Mouse (Mus musculus) induced T-regulatory cell, adult 2 months (primary cell): ENCODE data around the gene Lbr.
"Not testable (repeated sequence)": the region's sequence is repeated elsewhere in the genome, so short reads cannot be mapped to it uniquely, and the experiment has no call there.

Experiments used
- DNase-seq: peaks from one replicate; pipeline ENCODE4 v3.0.0-alpha.2; 2012; ENCODE audit warnings: low read depth

The Lbr gene

GRCm38 (mm10) chr1:181852466-181852865, 9.6 kb upstream of the Lbr start:
- peak; percentile 79 for DNase-seq

DNA sequence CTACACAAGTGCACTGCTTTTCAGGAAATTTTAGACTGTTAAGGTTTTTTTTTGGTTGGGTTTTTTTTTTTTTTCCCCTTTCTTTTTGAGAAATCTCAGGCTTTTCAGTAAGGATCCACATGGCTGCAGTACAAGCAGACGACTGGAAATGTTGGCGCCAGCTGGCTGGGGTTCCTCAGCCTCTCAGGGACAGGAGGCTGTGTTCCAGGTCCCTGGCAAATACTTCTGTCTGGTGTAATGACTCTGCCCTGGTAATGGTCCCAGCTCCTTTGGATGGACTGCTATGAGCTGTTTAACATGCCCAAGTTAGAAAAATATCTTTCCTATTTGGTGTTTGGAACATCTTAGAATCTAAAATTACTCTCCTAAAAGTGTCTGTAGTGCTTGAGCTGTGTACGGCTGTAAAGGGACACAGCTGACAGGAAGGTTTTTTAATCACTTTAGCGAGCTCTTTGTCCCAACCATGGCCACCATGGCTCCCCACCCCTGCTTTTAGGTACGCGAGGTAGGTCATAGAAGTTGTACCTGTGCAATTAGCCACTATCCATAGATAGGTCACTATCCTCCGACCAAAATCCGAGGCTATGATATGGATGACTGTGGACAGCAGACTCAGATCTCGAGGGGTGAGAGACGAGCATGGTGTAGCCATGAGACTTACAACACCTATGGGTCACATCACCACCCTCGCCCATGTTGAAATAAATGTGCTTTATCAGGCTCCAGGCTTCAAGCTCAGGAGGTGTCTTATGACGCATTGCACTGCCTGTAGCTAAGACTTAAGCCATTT, 8.9 kb upstream of the Lbr start:
- DNase-seq: no peak

GRCm38 (mm10) chr1:181850441-181850840, 7.6 kb upstream of the Lbr start:
- no peak for DNase-seq

GRCm38 (mm10) chr1:181848210-181848609, 5.4 kb upstream of the Lbr start:
- no peak for DNase-seq

DNA sequence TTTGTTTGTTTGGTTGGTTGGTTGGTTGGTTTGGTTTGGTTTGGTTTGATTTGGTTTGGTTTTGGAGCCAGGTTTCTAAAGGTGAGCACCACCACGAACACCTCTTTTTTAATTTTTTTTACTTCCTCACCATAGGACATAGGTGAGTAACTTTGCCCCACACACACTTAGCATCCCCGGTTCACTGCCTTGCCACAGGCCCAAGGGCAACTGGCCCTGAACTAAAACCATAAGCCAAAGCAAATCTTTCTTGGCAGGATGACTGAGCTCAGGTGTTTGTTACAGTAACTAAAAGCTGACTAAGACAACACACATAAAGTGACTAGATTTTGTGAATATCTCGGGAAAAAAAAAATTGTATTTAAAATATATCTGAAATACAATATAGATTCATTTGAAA, 4.5 kb upstream of the Lbr start:
- no peak for DNase-seq

- DNase-seq: no peak
These were observed 2.9 kb upstream of the Lbr start for GRCm38 (mm10) chr1:181845767-181846166.

DNA sequence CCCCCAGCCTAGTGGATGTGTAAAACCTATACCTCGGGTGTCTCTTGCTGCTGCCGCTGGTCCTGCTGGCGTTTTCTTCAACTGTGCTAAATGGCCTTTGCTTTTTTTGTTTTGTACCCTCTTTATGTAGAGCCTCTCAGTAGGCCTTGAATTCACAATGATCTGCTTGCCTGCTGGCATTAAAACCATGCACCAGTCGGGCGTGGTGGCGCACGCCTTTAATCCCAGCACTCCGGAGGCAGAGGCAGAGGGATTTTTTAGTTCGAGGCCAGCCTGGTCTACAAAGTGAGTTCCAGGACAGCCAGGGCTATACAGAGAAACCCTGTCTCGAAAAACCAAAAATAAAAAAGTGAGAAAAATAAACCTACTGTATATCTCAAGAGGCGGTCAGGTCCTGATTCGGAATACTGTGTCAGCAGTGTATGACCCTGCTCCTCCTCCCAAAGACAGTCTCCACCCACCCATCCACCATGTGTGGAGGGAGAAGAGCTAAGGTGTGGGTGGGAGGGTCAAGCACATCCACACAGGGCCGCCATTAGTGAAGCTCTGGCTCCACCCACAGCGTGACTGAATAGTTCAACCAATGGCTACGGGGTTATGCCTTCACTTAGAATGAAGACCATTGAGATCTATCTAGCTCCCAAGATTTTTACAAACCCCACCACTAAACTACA, 2.2 kb upstream of the Lbr start:
- DNase-seq: no peak

GRCm38 (mm10) chr1:181841864-181842672, 778 bp downstream of the Lbr start:
- DNase-seq: peak; percentile 96

DNA sequence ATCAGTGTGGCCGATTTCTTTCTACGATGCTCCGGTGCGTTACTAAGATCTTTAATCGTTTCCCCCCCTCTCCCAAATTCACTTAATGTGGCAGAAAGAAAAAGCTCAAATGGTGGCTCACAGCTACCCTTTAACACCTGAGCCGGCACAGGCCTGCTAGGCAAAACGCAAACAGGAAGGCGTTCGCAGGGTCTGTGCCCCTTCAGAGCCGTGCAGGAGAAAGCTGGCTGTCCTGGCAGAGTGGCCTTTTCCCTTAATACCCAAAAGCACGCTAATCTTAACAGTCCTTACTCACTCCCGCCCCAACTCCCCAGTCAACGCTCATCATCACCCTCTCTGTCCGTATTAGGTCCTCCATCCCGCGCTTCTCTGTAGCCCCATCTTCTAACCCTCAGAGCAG, 1.4 kb downstream of the Lbr start:
- no peak for DNase-seq

- DNase-seq: no peak
These were observed 3.0 kb downstream of the Lbr start for GRCm38 (mm10) chr1:181839746-181840366.

DNA sequence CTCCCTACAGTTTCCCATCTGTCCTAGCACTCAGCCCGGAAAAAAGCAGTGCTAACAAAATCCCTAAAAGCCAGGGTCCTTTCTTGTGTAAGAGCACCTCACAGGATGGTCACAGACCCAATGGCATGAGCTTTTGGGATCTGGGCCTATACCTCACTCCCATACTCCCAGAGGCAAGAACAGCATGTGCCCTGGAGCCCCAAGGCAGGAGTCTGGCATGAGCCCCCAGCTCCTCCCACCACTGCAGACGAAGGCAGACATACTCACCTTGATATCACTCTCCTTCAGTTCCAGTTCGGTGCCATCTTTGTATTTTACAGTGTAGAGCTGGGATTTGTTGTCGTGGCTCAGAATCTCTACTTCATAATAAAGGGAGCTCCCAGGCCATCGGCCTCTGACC, 4.7 kb downstream of the Lbr start:
- no peak for DNase-seq

DNA sequence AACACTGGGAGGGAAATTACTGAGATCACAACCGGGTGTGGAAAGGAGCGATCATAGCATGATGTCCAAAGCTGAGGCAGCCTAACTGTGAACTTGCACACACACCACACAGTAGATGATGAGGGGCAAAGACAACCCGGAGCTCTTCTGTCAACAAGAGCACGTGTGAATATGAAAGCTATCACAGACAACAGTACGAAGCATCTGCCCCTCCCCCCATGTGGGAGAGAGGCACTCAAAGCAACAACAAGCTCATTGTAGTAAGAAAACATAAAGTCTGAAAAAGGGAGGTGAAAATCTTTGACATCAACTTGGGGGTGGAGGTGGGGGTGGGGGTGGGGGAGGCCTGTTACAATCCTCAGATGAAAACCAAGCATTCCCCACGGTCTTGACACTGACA, 9.7 kb downstream of the Lbr start:
- DNase-seq: no peak

- DNase-seq: no peak
These were observed 10.1 kb downstream of the Lbr start for GRCm38 (mm10) chr1:181832720-181833119.

GRCm38 (mm10) chr1:181828365-181828764, 14.5 kb downstream of the Lbr start:
- DNase-seq: peak; percentile 80

GRCm38 (mm10) chr1:181826716-181827115, 16.1 kb downstream of the Lbr start:
- DNase-seq: no peak

GRCm38 (mm10) chr1:181811481-181812223, 31.2 kb downstream of the Lbr start:
- DNase-seq: no peak

DNA sequence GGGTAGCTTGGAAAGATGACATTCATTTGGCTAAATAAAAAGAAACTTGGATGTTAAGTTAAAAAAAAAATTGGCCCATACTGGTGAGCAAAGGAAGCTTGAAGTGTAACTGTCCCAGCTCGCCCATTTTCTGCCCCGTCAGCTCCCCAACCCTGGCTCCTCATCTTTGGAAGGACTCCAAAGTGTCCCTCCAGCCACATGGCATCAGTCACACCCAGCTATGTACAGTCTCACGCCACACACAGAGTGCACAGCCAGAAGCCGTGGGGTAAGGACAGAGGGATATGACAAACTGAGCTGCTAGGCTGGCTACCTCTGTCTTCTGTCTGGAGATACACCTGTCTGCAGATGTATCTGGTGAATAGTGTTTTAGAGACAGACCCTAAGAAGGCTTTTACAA, 42.2 kb downstream of the Lbr start:
- DNase-seq: no peak

GRCm38 (mm10) chr1:181799911-181800310, 42.9 kb downstream of the Lbr start:
- no peak for DNase-seq

DNA sequence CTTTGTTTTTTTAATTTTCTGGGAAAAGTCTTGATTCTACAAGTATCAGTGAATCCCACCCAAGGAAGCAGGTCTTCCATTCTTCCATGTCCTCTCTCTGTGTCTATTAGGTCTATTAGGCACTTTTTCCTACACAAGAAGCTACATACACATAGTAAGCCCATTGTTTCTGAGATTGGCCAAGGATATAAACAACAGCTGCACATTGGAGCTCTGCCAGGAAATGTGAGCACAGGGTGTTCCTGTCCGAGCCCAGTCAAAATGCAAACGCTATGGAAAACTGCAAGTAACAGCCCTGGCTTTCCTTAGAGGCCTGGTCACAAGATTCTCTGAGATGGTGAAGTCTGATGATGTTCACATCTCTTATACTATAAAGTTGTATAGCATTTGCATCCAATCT, 49.3 kb downstream of the Lbr start:
- DNase-seq: no peak

GRCm38 (mm10) chr1:181789952-181790351, 52.9 kb downstream of the Lbr start:
- DNase-seq: no peak

DNA sequence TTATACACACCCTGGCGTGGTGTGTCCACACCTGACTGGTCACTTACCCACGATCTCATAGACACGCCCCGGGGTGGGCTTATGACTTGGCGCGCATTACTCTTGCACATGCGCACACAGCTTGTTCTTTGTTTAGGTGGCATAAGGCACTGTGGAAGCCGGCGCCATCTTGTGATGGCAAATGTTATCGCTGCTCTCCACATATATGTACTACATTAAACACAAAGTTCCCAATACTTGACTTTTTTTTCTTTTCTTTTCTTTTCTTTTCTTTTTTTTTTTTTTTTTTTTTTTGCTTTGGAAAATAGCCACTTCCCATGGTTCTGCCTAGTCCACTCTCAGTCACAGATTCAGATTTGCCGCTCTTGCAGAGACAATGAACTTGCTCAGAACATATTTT, 60.2 kb downstream of the Lbr start:
- not testable (repeated sequence) for DNase-seq

- no peak for DNase-seq
These were observed 66.3 kb downstream of the Lbr start for GRCm38 (mm10) chr1:181776541-181776940.
